Mouse (Mus musculus) lung, postnatal 10 days (tissue): ENCODE results near the gene Arpc2.

Source experiments
- DNase-seq: peaks from one replicate; pipeline ENCODE4 v3.0.0; 2021

Gene Arpc2

DNA sequence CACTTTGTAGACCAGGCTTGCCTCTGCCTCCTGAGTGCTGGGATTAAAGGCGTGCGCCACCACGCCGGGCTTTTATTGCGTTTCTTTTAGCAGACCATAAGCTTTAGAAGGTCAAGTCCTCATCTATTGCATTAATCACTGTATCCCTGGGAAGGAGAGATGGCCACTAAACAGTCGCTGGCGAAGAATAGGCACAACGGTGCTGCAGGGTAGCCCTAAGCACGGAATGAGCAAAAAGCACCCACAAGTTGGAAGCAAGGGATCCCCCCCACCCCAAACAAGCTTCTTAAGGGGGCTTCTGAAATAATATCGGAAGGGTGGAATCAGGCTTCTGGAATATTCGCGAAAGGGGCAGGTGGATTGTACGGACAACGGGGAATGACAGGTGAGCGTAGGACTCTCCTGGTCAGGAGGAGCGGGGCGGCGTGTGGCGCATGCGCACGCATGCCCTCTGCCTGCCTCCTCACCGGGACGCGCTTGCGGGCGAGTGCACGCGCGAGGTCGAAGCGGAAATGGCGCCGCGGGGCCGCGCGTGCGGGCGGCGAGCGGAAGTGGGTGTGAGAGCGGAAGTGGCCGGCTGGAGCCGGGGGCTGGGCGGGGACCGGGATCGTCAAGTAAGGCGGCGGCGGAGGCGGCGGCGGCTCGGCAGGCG, at the start of gene Arpc2:
Arpc2 (plus strand) TSS at position 147 of the 652 bp plus-strand sequence.
- peak; percentile 98 for DNase-seq

DNA sequence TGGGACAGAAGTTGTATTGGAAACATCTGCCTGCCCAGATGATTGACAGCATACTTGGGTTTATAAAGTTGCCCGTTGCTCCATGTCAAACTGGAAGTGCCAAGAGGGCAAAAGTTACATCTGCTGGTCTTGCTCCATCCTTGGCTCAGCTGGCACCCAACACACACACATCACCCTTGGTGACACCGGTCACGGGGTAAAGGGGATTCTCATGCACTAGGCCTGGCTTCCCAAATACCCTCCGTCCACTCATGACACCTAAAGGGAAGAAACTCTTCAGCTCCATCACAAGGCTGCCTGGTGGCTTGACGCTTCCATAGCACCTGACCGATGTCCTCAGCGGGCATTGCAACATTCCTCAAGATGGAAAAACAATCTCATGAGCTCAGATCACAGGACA, 45.4 kb upstream of the Arpc2 start:
- DNase-seq = peak; percentile 39

DNA sequence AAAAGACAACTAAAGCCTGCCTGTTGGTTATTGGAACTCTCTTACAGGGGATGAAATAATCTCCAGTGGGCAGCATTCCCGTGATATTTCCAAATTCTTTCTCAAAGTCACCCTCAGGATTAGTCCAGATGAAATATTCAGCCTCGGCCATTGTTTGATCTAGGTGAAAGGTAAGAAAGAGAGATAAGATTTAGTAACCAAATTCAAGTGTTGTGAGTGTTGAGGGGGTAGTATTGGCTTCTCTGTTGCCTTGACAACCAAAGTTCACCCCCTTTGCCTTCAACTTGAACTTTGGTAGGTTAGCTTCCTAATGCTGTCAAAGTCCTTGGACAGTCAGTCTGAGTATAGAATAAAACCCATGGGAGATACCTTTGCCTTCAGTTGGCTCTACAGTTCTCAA, 43.2 kb upstream of the Arpc2 start:
- no peak for DNase-seq

DNA sequence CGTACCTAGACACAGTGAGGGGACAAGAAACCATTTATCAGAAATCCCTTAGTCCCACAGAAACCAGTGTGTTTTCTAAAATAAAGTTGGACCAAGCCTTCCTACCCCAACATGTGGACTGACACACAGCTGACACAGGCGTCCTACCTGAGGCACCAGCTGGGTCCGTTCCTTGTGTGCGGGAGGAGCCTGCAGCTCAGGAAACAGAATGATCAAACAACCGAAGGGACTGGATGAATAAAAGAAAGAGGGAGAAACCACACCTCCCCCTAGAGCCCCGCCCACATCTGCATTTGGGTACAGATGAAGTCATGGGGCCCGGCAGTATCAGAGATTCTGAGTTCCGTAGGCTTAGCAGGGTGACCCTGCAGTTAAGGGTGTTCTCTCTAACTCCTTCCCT, 41.4 kb upstream of the Arpc2 start, which contains the start of gene Cxcr1:
Cxcr1 (minus strand) TSS at position 187 of the 400 bp plus-strand sequence.
- no peak for DNase-seq

DNA sequence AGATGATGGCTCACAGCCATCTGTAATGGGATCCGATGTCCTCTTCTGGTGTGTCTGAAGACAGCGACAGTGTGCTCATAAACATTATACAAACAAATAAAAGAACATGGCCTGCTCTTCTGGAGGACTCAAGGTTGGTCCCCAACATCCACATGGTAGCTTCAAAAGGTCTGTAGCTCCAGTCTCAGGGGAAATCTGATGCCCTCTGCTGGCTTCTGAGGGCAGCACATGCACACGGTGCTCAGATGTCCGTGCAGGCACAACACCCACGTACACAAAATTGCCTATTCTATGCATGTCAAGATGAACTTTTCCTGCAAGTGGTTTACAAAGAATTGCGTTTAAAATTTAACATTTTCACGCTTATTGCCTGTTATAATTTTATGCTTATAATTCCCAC, 39.9 kb upstream of the Arpc2 start:
- peak; percentile 45 for DNase-seq

DNA sequence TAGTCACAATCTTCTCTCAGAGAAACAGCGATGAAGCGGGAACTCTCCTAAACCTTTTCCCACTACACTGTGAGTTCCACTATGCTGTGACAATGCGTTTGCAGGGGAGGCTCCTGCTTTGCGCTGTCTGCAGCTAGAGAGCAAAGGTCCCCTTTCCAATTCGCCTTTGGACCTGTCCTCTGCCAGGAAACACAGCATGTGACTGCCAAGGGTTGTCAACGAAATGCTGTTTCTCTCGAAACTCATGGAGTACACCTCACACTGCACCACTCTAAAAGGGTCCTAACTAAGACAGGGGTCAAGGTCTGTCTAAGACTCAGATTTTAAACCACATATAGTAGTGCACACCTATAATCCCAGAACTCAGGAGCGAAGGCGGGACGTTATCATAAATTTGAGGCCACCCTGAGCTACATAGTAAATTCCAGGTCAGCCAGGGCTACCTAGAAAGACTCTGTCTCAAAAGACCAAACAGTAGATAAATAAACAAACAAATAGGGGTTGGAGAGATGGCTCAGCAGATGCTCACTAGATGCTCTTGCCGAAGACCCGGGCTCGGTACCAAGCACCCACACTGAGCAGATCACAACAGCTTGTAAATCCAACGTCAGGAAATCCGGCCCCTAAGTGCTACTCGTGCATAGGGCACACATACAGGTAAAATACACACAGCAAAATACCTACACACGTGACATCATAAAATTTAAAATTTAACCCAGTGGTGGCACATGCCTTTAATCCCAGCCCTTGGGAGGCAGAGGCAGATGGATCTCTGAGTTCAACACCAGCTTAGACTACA, 39.1 kb upstream of the Arpc2 start:
- DNase-seq = no peak

DNA sequence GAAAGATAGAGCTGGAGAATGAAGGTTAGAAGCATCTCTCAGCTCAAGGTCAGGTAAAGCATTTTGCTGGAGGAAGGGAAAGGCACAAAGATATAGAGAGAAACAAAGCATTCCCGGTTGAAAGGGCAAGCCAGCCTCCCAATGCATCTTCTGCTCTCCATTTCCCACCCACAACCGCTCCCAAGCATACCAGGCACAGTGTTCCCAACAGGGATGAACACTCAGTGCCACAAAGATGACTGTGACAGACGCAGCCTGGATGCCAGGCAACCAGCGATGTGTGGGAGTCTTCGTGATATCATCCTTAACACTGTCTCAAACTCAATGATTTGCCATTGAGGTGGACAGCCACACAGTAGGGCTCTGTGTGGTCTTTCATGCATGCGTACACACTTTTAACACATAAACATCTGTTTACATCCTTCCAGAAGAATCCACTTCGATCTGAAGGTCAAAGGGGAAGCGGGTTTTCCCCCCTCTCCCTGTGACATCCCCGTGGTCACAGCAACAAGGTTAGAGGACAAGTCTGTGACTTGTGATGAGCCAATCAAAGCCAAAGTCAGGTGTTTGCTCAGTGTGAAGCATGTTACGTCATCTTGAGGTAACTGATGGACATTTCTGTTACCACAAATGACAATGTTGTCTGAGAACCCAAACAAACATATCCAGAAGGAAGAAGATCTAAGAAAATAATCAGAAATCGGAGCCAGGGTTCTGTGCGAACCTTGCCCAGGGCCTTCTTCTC, 38.0 kb upstream of the Arpc2 start:
- DNase-seq = no peak

DNA sequence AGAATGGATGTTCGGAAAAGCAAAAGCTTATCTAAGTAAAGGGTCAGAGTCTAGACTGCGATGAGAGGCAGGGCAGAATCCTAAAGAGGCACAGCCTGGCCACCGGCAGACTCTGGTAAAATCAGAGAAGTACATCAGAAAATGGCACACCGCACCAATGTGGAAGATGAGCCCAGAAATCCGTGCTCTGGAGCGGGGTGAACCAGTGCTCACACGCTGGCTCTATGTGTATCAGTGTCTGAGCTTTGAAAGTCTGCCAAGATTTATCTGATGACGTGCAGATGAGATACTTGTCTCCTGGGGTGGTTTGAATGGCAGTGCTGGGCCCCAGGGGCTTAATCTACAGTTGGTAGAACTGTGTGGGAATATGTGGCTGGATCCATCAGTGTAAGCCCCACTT, 36.8 kb upstream of the Arpc2 start:
- no peak for DNase-seq

DNA sequence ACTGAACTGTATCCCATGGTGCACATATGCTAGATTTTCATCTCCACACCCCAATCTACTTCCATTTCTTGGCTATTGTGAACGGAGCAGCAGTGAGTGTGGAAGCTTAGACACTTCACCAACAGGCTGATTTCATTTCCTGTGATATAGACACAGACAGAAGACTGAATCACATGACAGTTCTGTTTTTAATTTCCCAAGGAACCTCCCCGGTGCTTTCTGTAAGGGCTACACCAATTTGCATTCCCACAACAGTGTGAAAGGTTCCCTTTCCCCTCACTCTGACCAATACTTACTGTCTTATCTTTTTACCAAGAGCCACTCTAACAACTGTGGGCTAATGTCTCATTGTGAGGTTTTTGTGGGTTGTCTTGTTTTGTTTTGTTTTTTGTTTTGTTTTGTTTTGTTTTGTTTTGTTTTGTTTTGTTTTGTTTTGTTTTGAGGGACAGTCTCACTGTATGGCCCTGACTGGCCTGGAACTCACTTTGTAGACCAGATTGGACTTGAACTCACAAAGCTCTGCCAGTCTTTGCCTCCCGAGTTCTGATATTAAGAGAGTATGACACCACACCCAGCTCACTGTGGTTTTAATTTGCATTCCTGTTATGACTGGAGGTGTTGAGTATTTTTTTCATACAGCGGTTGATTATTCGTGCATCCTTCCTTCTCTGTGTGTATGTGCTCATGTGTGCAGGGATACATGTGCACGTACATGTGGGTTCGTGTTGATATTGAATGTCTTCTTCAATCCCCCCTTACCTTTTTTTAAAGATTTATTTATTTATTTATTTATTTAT, 34.6 kb upstream of the Arpc2 start:
- DNase-seq = no peak

DNA sequence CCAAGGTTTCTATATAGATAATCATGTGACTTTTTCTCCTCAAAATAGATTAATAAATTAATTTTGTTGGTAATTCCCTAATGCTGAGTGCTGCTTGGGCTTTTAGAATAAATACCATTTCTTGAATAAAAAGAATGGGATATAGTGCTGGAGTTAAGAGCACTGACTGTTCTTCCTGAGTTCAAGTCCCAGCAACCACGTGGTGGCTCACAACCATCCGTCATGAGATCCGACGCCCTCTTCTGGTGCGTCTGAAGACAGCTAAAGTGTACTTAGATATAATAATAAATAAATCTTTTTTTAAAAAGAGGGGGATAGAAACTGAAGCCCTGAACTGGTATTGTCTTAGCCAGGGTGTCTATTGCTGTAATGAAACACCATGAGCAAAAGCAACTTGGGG, 32.4 kb upstream of the Arpc2 start:
- no peak for DNase-seq

DNA sequence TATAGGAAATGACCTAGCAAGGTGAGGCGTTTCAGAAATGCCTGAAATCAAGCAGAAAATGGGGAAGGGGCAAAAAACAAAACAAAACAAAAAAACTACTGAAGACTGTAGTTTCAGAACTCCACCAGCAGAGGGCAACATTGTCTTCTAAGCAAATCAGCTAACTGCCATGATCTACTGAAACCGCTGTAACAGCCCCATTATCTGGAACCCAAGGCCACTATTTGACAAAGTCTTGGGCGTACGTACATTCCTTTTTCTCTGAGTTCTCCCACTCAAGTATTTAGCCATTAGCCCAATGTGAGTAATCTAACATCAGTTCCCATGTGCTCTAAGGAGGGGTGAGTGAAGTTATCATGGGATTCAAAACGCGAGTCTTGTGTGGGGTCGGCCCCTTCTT, 30.0 kb upstream of the Arpc2 start:
- DNase-seq = peak; percentile 47

DNA sequence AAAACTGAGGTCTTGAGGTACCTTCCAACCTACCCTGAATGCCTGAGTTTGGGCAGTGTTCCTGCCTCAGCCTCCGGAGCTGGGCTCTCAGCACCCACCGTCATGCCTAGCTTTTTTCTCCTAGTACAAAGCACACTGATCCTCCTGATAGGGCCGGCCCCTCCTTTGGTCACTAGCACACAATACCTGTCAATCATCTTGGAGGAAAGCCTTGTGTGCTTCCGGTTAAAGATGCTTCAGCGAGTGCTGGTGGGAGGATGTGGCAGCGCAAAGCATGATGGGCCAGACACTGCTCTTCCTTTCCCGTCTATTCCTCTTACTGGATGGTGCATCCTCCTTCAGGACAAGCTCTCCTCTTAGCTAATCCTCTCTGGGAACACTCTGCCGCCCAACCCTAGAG, 29.2 kb upstream of the Arpc2 start:
- no peak for DNase-seq

DNA sequence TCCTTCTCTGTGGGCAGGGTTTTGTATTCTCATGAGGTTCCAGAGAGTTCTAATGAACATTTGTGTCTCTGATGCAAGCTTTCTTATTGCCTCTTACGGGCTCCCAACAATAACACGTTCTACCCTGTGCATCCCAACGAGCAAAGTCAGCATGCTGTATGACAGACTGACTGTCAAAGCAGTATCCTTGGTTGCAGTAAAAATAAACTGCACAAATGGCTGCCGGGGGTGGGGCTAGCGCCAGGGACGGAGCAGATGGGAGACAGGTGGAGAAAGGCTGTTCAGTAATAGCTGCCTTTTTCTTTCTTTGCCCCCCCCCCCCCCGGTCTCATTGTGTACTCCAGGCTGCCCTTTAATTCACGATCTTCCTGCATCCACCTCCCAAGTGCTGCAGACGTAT, 28.0 kb upstream of the Arpc2 start:
- DNase-seq = peak; percentile 55

DNA sequence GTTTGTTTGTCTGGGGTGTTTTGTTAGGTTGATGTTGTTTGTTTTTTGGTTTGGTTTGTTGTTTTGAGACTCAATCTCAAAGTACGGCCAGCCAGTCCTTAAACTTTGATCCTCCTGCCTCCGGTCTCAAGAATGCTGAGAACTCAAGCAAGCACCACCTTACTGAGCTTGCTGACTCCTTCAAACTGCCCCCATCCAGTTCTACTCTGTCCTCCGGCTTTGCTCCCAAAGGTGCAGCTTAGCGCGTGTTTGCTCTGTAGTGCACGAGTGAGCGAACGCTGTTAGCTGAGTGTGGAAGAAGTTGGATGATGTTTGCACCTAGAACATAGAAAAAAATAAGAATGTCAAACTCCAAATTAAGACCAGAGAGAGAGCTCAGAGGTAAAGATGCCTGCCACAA, 26.9 kb upstream of the Arpc2 start:
- DNase-seq = no peak

DNA sequence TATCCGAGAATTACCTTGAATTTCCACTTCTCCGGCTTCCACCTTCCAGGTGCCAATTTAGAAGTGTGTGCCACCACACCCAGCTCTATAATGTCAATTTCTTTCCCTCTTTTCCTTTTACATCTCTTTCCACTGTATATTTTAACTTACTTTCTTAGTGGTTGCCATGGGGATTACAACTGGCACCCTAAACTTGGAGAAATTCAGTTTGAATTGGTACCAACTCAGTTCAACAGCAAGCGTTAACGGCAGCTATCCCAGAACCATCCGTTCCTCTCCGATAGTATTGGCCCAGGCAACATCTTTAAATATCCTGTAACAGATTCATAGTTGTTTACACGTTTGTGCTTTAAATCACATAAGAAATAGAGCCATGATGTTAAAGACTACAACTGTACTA, 16.0 kb upstream of the Arpc2 start:
- DNase-seq = no peak

DNA sequence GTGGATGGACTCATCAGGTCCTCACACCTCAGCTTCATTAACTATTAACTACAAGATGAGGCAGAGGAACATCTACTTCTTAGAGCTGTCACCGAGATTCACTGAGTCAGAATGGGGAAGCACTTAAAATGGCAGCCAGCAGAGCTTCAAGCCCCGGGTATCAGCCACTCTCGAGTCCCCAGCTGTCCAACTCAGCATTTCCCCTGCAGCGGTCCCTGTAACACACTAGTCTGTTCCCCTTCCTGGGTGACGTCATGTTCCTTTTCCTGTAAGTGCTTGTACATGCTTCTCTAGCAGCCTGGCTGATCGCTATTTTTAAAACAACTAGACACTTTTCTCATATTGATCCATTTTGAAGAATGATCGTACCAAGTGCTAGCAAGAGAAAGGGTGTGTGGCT, 8.6 kb upstream of the Arpc2 start:
- DNase-seq = peak; percentile 57

DNA sequence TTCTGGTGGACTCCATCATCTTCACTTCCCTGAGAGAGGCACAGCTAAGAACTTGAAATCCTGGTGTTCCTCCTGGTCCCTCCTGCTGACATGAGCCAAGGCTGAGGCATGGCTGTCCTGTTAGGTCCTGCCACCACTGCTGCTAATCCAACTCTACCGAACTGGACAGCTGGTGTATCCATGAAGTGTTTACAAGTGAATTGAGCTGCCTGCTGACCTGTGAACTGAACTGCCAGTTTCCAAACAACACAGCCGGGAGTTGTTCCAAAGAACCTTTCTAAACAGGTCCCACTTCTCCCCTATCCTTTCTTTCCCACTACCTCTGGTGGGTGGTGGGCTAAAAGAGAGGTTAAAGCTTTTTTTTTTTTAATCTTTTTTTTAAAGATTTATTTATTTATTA, 5.9 kb upstream of the Arpc2 start:
- DNase-seq = no peak

DNA sequence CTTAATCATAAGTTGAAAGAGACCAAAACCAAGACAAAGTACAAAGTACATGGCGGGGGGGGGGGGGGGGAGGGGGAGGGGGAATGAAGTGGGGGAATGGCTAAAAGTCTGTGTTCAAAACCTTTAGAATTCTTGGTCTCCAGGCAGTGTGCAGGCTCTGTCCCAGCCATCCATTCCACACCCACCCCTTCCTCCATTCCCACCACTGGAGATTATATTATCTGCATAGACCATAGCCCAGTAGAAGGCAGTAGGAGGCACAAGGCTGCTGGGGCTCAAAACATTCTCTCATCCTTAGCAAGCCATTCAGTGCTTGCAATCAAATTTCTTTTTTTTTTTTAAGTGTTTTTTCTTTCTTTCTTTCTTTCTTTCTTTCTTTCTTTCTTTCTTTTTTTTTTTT, 4.9 kb upstream of the Arpc2 start:
- DNase-seq = no peak

DNA sequence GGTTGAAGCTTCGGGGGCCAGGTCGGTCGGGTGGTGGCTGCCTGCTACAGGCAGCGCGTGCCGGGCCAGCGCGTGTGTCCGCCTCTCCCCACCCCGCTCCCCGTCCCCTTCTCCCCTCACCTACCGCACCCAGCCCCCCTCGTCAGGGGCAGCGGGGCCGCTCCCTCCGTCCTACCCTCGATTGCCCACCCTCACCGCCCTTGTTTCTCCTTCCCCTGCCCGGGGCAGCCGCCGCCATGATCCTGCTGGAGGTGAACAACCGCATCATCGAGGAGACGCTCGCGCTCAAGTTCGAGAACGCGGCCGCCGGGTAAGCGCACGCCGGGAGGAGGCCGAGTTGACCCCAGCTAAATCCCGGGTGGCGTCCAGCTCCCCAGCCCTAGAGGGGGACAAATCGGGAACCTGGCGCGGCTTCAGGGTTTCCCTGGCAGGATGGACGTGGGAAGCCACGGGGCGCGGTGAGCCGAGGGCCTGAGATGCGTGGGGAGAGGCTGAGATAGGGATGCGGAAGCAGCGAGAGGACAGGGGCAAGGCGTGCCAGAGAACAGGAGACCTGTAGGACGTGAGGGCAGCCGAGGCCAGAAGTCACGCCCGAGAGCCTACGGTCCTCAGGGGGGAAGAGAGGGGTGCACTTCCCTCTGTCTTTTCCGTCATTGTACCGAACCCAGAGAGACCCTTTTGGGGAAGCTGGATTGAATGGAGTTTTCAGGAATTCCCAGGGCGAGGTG, 870 bp downstream of the Arpc2 start:
- peak; percentile 63 for DNase-seq

DNA sequence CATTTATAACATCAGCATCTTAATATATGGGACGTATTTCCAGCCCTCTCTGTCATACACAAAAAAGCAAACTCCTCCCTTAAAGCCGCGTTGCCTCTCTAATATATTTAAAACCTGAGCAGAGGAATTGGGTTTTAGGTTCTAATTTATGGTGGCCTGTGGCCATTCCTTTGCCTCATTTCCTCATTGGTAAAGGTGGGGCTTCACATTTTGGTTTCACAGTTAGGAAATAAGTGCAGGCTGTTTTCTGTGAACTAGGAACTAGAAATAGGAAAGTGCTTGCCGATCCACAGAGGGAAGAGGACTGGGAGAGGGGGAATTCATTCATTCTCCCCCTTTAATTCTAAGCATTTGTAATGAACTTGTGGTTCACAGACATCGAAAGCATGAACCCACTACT, 1.8 kb downstream of the Arpc2 start:
- no peak for DNase-seq

DNA sequence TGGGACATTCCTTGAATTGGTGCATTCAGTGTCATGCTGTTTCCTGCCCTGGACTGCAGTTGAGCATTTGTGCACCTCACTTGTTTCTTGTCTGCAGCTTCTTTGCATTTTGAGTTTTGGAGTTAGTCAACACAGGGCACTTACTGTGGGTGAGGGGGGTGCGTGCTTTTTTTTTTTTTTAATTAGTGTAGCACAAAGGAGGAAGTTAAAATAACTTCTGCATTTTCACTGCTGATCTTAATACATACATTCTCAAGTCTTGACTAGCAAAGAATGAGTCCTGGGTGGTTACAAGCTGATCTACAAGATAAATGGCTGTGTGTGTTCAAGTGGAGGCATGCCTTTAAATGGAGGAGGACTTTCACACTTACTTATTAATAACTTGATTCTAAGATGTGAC, 2.3 kb downstream of the Arpc2 start:
- no peak for DNase-seq

DNA sequence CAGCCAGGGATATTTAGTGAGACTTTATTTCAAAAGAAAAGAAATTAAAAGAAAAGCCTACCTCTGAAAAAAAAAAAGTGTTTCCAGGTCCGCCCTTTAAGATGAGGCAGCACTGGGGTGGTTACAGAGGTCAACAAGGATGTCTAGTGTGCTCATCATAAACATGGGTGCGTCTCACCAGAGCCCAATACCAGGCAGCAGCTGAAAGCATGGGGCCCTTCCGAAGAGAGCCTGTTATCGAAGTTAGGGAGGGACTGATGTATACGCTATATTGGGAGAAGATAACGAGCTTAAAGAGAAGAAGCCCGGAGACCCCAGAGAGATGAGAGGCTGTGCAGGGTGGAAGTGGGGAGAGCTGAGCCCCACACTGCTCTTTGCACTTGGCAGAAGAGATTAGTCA, 3.3 kb downstream of the Arpc2 start:
- peak; percentile 3 for DNase-seq
